Mouse (Mus musculus): ENCODE measurements around the gene 4931440F15Rik.

DNA sequence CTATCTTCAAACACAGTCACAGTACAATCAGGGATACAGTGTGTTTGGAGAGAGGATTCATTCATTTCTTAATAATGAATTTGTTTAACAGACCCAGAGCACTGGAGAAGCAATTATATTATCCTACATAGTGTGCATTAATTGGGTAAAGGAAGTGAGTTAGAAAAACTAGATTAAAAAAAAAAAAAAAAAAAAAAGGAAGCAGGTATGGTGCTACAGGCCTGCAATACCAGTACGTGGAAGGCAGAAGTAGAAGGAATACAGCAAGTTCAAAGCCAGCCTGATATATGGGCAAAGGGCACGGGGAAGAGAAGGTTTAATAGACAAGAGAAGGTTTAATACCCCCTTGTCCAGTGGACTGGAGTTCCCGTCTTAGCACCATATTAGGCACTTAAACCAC, 46.5 kb downstream of the 4931440F15Rik start:
- TF ChIP-seq USF1 (IDR thresholded peaks at IDR 0.05; ENCODE audit: low read depth) (no peak), CTCF (IDR thresholded peaks at IDR 0.05; ENCODE audit: control insufficient read depth, insufficient read depth, insufficient read length) (no peak), CEBPB (IDR thresholded peaks at IDR 0.05; ENCODE audit: low read depth) (no peak)

Measured in C2C12 (cell line).